Mouse (Mus musculus) lung, postnatal 0 days (tissue): ENCODE results near the gene 1700084M14Rik. TPM values are rescaled to one million over a fixed set of nuclear protein-coding genes. Genes with fewer than 3 reads are reported as not detected.
"Not testable (repeated sequence)": the region's sequence is repeated elsewhere in the genome, so short reads cannot be mapped to it uniquely, and the experiment has no call there.

Experiments
- ATAC-seq: fragments of 200-750 bp; cut with Nextera tagmentation; 2 replicates; pipeline ENCODE4 v1.8.0; 2017; ENCODE audit warnings: moderate library complexity
- DNase-seq: peaks from one replicate; pipeline ENCODE4 v3.0.0-alpha.2; 2016; ENCODE audit warnings: low spot score
- H3K27ac ChIP-seq: fragments of 300-500 bp; sonication (generic); 2 replicates; pipeline ENCODE4 v1.5.1; 2014; ENCODE audit warnings: antibody characterized with exemption, mild to moderate bottlenecking, low read length, mixed read lengths
- H3K27me3 ChIP-seq: fragments of 300-500 bp; sonication (generic); replicated peaks from 2 replicates; pipeline ENCODE4 v1.6.1; 2014; ENCODE audit warnings: low read length, mixed read lengths; ENCODE audit not compliant: insufficient read depth
- H3K36me3 ChIP-seq: fragments of 300-500 bp; sonication (generic); 2 replicates; pipeline ENCODE4 v1.6.1; 2014; ENCODE audit warnings: low read length, mixed read lengths; ENCODE audit not compliant: insufficient read depth
- H3K4me1 ChIP-seq: fragments of 300-500 bp; sonication (generic); 2 replicates; pipeline ENCODE4 v1.6.1; 2014; ENCODE audit warnings: antibody characterized with exemption, low read depth, low read length, mixed read lengths; ENCODE audit not compliant: insufficient read depth
- H3K4me2 ChIP-seq: fragments of 300-500 bp; sonication (generic); replicated peaks from 2 replicates; pipeline ENCODE4 v1.6.1; 2014; ENCODE audit warnings: low read depth, mild to moderate bottlenecking, low read length, moderate library complexity, mixed read lengths
- H3K4me3 ChIP-seq: fragments of 300-500 bp; sonication (generic); 2 replicates; pipeline ENCODE4 v1.5.1; 2014; ENCODE audit warnings: low read depth, low read length
- H3K9ac ChIP-seq: fragments of 300-500 bp; sonication (generic); replicated peaks from 2 replicates; pipeline ENCODE4 v1.6.1; 2014; ENCODE audit warnings: low read depth, mild to moderate bottlenecking
- H3K9me3 ChIP-seq: fragments of 300-500 bp; sonication (generic); 2 replicates; pipeline ENCODE4 v1.6.1; 2016; ENCODE audit warnings: low read length, mixed read lengths
- WGBS: fragments of 180-500 bp; shearing (Covaris S2); extraction: QIAGEN DNeasy Blood & Tissue Kit; methylation state at CpG from one replicate; pipeline ENCODE4 v1.1.7; 2014; 5-methylcytosine and 5-hydroxymethylcytosine counted together
- polyA plus RNA-seq: library from polyadenylated mRNA; unstranded; fragments of >200 nt; fragmentation: Nextera tagmentation; extraction: Ambion mirVana; gene quantifications from 2 replicates; pipeline ENCODE4 v1.2.1, GENCODE M21; 2015

Gene 1700084M14Rik
- polyA plus RNA-seq = not detected in 2 replicates

DNA sequence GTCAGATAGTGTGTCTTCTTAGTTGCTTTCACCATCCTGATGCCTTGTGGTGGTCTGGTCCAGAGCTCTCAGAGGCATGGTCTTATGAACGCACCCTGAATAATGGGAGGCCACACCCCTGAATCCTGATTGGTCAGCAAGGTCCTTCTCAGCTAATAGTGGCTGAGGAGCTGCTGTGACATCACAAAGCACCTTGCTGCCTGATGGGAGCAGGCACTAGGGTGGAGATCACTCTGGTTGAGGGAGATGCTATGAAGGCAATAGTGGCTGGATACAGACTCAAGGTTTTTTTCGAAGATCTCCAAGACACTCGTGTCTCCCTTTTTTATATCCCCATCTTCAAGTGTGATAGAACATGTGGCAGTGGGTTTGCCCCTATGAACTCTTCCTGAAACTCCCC is at the start of gene 1700084M14Rik:
TSS of gene 1700084M14Rik (minus strand) at position 101 of the 400 bp plus-strand sequence.
- not testable (repeated sequence) for H3K27me3 ChIP-seq, H3K4me2 ChIP-seq, H3K27ac ChIP-seq, H3K9ac ChIP-seq, H3K9me3 ChIP-seq, ATAC-seq, H3K36me3 ChIP-seq, H3K4me3 ChIP-seq, DNase-seq, H3K4me1 ChIP-seq
- 76% methylated on average over 3 of the region's 3 CpGs for WGBS

Other genes starting within 250 kb of the 1700084M14Rik start
- not detected in 2 replicates for gene Mageb2, start 244.2 kb downstream of the 1700084M14Rik start, polyA plus RNA-seq
- gene Gm5072, start 183.4 kb downstream of the 1700084M14Rik start, polyA plus RNA-seq = not detected in 2 replicates
- gene Gm8914, start 95.8 kb downstream of the 1700084M14Rik start, polyA plus RNA-seq = not detected in 2 replicates
- gene Gm14781, start 56.3 kb upstream of the 1700084M14Rik start, polyA plus RNA-seq = not detected in 2 replicates
- not detected in 2 replicates for gene Mageb5, start 207.1 kb upstream of the 1700084M14Rik start, polyA plus RNA-seq